Mouse (Mus musculus): ENCODE results near the gene Dst. TPM values are rescaled to one million over a fixed set of nuclear protein-coding genes. Genes with fewer than 3 reads are reported as not detected.

Dst gene
- 18.8 and 25.8 TPM in 2 replicates for polyA plus RNA-seq (2016; fragmentation: Nextera tagmentation; extraction: Ambion mirVana)

GRCm38 (mm10) chr1:33908191-33908962, at the start of gene Dst:
Gene Dst (plus strand): TSS chr1:33908225.
- Histone ChIP-seq H3K9me3 (replicated peaks) (no peaks in the 10 kb centered on the region), H3K27me3 (ENCODE audit: low read depth, poor library complexity, severe bottlenecking) (peaks cover 54% of the 10 kb centered on the region), H3K36me3 (no peaks in the 10 kb centered on the region), H3K27ac (replicated peaks) (peak within 1 kb of the TSS; percentile 87), H3K4me3 (peak within 1 kb of the TSS; percentile 71), H3K4me1 (peaks cover 30% of the 10 kb centered on the region)
- WGBS: 6% methylated on average over 39 of the region's 44 CpGs
- DNase-seq (ENCODE audit: low spot score): peak; percentile 54

GRCm38 (mm10) chr1:33869031-33869430, 39.0 kb upstream of the Dst start:
- no peaks in the 10 kb centered on the region for H3K36me3 ChIP-seq
- WGBS: 93% methylated on average over 2 of the region's 2 CpGs

GRCm38 (mm10) chr1:33869437-33869836, 38.6 kb upstream of the Dst start:
- Histone ChIP-seq H3K36me3 (no peaks in the 10 kb centered on the region), H3K27ac (replicated peaks) (no peak overlapping the region), H3K4me1 (no peaks in the 10 kb centered on the region), H3K27me3 (ENCODE audit: low read depth, poor library complexity, severe bottlenecking) (no peaks in the 10 kb centered on the region), H3K9me3 (replicated peaks) (no peaks in the 10 kb centered on the region), H3K4me3 (no peak overlapping the region)
- WGBS: 91% methylated on average over 3 of the region's 3 CpGs
- DNase-seq (ENCODE audit: low spot score): no peak

More at GRCm38 (mm10) chr1:33869031-33869430, 39.0 kb upstream of the Dst start:
- Histone ChIP-seq H3K27ac (replicated peaks) (no peak overlapping the region), H3K4me3 (no peak overlapping the region), H3K9me3 (replicated peaks) (no peaks in the 10 kb centered on the region), H3K27me3 (ENCODE audit: low read depth, poor library complexity, severe bottlenecking) (no peaks in the 10 kb centered on the region), H3K4me1 (no peaks in the 10 kb centered on the region)
- no peak for DNase-seq (ENCODE audit: low spot score)

GRCm38 (mm10) chr1:33873561-33873960, 34.5 kb upstream of the Dst start:
- 78% methylated on average over 5 of the region's 5 CpGs for WGBS
- no peaks in the 10 kb centered on the region for H3K36me3 ChIP-seq
- H3K27me3 ChIP-seq (ENCODE audit: low read depth, poor library complexity, severe bottlenecking): no peaks in the 10 kb centered on the region
- DNase-seq (ENCODE audit: low spot score): no peak
- no peak overlapping the region for H3K4me3 ChIP-seq
- H3K9me3 ChIP-seq (replicated peaks): no peaks in the 10 kb centered on the region
- no peaks in the 10 kb centered on the region for H3K4me1 ChIP-seq
- H3K27ac ChIP-seq (replicated peaks): no peak overlapping the region

- Histone ChIP-seq H3K36me3 (no peaks in the 10 kb centered on the region), H3K4me1 (no peaks in the 10 kb centered on the region), H3K27me3 (ENCODE audit: low read depth, poor library complexity, severe bottlenecking) (no peaks in the 10 kb centered on the region), H3K9me3 (replicated peaks) (no peaks in the 10 kb centered on the region), H3K27ac (replicated peaks) (no peak overlapping the region), H3K4me3 (no peak overlapping the region)
- 48% methylated on average over 6 of the region's 6 CpGs for whole genome bisulfite sequencing
- DNase-seq (ENCODE audit: low spot score): no peak
These were observed 32.3 kb upstream of the Dst start for GRCm38 (mm10) chr1:33875691-33876090.

- Histone ChIP-seq H3K27ac (replicated peaks) (no peak overlapping the region), H3K9me3 (replicated peaks) (no peaks in the 10 kb centered on the region), H3K36me3 (no peaks in the 10 kb centered on the region), H3K27me3 (ENCODE audit: low read depth, poor library complexity, severe bottlenecking) (no peaks in the 10 kb centered on the region), H3K4me1 (no peaks in the 10 kb centered on the region), H3K4me3 (no peak overlapping the region)
- WGBS: 87% methylated on average over 3 of the region's 3 CpGs
- DNase-seq (ENCODE audit: low spot score): no peak
These were observed 31.6 kb upstream of the Dst start for GRCm38 (mm10) chr1:33876416-33876815.

GRCm38 (mm10) chr1:33878170-33878569, 29.9 kb upstream of the Dst start:
- WGBS: 89% methylated on average over 7 of the region's 7 CpGs
- H3K4me1 ChIP-seq: no peaks in the 10 kb centered on the region
- H3K27ac ChIP-seq (replicated peaks): no peak overlapping the region
- H3K36me3 ChIP-seq: no peaks in the 10 kb centered on the region
- H3K4me3 ChIP-seq: no peak overlapping the region
- H3K9me3 ChIP-seq (replicated peaks): no peaks in the 10 kb centered on the region
- no peaks in the 10 kb centered on the region for H3K27me3 ChIP-seq (ENCODE audit: low read depth, poor library complexity, severe bottlenecking)
- no peak for DNase-seq (ENCODE audit: low spot score)

- Histone ChIP-seq H3K4me1 (no peaks in the 10 kb centered on the region), H3K9me3 (replicated peaks) (no peaks in the 10 kb centered on the region), H3K4me3 (no peak overlapping the region), H3K36me3 (no peaks in the 10 kb centered on the region), H3K27ac (replicated peaks) (no peak overlapping the region), H3K27me3 (ENCODE audit: low read depth, poor library complexity, severe bottlenecking) (no peaks in the 10 kb centered on the region)
- DNase-seq (ENCODE audit: low spot score): no peak
- WGBS: 29% methylated on average over 18 of the region's 18 CpGs
These were observed 24.8 kb upstream of the Dst start for GRCm38 (mm10) chr1:33883102-33883839.

GRCm38 (mm10) chr1:33892784-33893183, 15.2 kb upstream of the Dst start:
- peak; percentile 21 for DNase-seq (ENCODE audit: low spot score)
- WGBS: 67% methylated on average over 10 of the region's 10 CpGs
- no peaks in the 10 kb centered on the region for H3K9me3 ChIP-seq (replicated peaks)

GRCm38 (mm10) chr1:33896116-33896515, 11.9 kb upstream of the Dst start:
- 87% methylated on average over 6 of the region's 6 CpGs for WGBS
- H3K36me3 ChIP-seq: no peaks in the 10 kb centered on the region
- H3K27me3 ChIP-seq (ENCODE audit: low read depth, poor library complexity, severe bottlenecking): no peaks in the 10 kb centered on the region
- H3K27ac ChIP-seq (replicated peaks): no peak overlapping the region
- no peaks in the 10 kb centered on the region for H3K4me1 ChIP-seq
- no peaks in the 10 kb centered on the region for H3K9me3 ChIP-seq (replicated peaks)
- H3K4me3 ChIP-seq: no peak overlapping the region
- DNase-seq (ENCODE audit: low spot score): no peak

More at GRCm38 (mm10) chr1:33892784-33893183, 15.2 kb upstream of the Dst start:
- H3K4me3 ChIP-seq: no peak overlapping the region
- no peaks in the 10 kb centered on the region for H3K36me3 ChIP-seq
- H3K27ac ChIP-seq (replicated peaks): no peak overlapping the region
- H3K27me3 ChIP-seq (ENCODE audit: low read depth, poor library complexity, severe bottlenecking): no peaks in the 10 kb centered on the region
- no peaks in the 10 kb centered on the region for H3K4me1 ChIP-seq

GRCm38 (mm10) chr1:33896666-33897065, 11.4 kb upstream of the Dst start:
- no peak for DNase-seq (ENCODE audit: low spot score)
- WGBS: 90% methylated on average over 4 of the region's 4 CpGs

GRCm38 (mm10) chr1:33897426-33897825, 10.6 kb upstream of the Dst start:
- Histone ChIP-seq H3K4me3 (no peak overlapping the region), H3K4me1 (no peaks in the 10 kb centered on the region), H3K27me3 (ENCODE audit: low read depth, poor library complexity, severe bottlenecking) (no peaks in the 10 kb centered on the region), H3K27ac (replicated peaks) (no peak overlapping the region), H3K9me3 (replicated peaks) (no peaks in the 10 kb centered on the region), H3K36me3 (no peaks in the 10 kb centered on the region)
- no peak for DNase-seq (ENCODE audit: low spot score)
- WGBS: 91% methylated on average over 11 of the region's 11 CpGs

More at GRCm38 (mm10) chr1:33896666-33897065, 11.4 kb upstream of the Dst start:
- Histone ChIP-seq H3K27me3 (ENCODE audit: low read depth, poor library complexity, severe bottlenecking) (no peaks in the 10 kb centered on the region), H3K27ac (replicated peaks) (no peak overlapping the region), H3K4me3 (no peak overlapping the region), H3K4me1 (no peaks in the 10 kb centered on the region), H3K9me3 (replicated peaks) (no peaks in the 10 kb centered on the region), H3K36me3 (no peaks in the 10 kb centered on the region)

- no peak overlapping the region for H3K4me3 ChIP-seq
- no peak for DNase-seq (ENCODE audit: low spot score)
- peaks cover under 1% of the 10 kb centered on the region; the same call in 1 of the 2 replicates for H3K4me1 ChIP-seq
- 92% methylated on average over 6 of the region's 6 CpGs for WGBS
- no peaks in the 10 kb centered on the region for H3K27me3 ChIP-seq (ENCODE audit: low read depth, poor library complexity, severe bottlenecking)
- H3K36me3 ChIP-seq: no peaks in the 10 kb centered on the region
- H3K9me3 ChIP-seq (replicated peaks): no peaks in the 10 kb centered on the region
- no peak overlapping the region for H3K27ac ChIP-seq (replicated peaks)
These were observed 9.7 kb upstream of the Dst start for GRCm38 (mm10) chr1:33898373-33898772.

Data from midbrain, embryonic 10.5 days (tissue).